Mouse (Mus musculus) adrenal gland, adult 8-10 months (tissue): ENCODE data around the gene Tacc3. TPM values are rescaled to one million over a fixed set of nuclear protein-coding genes. Genes with fewer than 3 reads are reported as not detected.

Experiments used
- DNase-seq: peaks from one replicate; pipeline ENCODE4 v3.0.0; 2022
- total RNA-seq, 4 experiments: library from RNA; stranded (reverse); gene quantifications; 2 replicates each; pipeline ENCODE4 v1.2.4; 2022

The Tacc3 gene
- total RNA-seq, 4 experiments from 2014 or later = 3.5 to 9.6 (median 6.7) TPM

DNA sequence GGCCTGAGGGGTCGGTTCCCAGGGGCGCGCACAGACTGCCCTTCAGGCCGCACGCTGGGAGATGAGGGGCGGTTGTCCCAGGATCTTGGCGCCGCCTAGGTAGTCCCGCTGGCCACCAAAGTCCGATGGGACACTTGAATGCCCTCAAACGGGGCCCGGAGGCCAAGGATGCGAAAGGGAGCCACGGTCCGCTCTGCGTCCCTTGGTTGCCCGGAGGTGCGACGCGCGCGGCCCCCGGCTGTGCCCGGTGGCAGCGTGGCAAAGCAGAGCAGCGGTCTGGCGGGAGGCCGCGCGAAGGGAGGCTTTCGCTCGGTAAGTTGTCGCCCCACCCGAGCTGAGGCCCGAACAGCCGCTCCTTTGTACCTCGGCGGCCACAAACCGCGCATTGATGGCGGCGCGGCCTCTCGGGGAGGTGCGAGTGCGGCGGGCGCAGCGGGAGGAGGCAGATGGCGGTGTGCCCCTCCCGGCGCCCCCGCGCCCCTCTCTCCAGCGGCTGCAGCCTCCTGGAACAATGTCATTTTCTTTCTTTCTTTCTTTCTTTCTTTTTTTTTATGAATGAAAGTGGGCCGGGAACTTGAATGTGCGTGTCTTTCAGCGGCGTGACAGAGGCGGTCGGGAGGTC is 65.2 kb downstream of the Tacc3 start:
- DNase-seq = no peak

DNA sequence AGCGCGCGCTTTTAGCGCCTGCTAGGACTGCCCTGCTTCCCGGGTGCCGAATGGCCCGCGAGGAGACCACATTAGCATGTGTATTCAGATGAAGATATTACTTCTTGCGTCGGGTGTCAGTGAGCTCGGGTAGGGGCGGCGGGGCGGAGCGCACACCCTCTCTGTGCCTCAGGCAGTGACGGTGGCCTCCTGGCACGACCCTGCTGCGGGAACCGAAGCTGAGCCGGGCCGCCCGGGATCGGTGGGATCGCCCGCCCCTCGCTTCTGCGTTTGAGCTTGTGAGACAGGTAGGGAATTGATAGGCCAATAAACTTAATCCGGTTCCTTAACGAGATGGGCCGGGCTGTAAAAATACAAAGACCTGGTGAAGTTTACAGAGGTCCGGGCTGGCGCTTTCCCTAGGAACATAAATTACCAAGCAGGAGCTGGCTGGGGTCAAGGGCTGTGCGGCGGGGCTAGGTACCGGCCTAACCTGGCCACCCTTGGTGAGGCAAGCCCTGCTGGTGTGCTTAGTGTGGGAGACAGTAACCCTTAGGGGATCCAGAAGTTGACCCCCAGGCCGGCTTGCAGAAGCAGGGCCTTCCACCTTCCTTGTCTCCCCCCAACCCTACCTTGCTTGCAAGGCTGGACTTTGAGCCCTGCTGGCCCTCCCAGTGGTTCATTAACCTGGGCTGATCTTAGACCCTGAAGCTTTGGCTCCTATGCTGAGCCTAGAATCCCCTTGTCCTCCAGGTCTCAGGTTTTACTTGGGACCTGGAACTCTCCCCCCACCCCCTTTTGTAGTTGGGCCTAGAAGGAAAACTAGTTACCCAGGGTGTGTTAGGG is 65.9 kb downstream of the Tacc3 start:
- DNase-seq = no peak

DNA sequence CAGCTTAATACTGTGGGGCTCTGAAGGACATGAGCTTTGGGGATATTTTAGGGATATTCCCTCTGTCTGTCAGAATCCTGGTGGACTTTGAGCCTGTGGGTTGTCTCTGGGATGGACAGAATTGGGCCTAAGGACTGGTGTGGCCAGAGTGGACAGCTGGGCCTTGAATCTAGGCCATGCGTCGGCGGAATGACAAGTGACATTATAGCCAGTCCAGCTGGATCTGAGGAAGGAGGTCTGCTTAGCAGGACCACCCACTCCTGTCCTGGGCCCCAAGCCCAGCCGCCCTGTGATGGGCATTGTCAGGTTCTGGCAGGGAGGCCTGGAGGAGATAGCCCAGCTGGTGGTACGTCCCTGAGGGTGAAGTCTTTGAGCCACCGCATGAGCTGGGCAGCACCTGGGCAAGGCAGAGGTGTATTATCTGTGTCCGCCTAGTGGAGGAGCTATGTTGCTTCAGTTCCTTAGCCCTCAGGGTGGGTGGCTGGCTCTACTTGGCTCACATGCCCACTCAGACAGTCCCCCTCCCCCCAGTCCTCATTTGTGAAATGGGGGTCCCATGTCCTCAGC is 68.2 kb downstream of the Tacc3 start:
- DNase-seq = no peak

DNA sequence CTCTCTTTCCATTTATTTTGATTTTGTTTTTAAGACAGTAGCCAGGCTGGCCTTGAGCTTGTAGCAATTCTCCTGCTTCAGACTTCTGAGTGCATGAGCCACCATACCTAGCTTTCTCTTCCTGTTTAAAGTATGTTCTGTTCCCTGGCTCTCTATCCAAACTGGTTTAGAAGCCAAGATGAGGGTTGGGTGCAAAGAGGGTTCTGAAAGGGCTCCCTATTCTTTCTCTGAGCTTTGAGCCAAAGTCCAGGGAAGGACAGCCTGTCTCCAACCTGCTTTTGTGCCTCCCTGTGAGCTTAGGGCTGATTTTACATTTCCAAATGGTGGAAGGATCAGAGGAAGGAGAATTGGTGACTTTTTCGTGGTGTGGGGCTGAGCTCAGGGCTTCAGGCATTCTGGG is 69.0 kb downstream of the Tacc3 start:
- DNase-seq = no peak

Other genes with a start within 250 kb of the Tacc3 start
- gene Nkx1-1, start 224.2 kb upstream of the Tacc3 start, total RNA-seq = not detected
- gene Fam53a, start 28.5 kb upstream of the Tacc3 start, total RNA-seq = 10 to 100 TPM; 28.1 to 40.8 (median 34.8) TPM
- gene Gm9903, start 28.2 kb upstream of the Tacc3 start, total RNA-seq = 1 to 10 TPM in 1 of 4 experiments, under 1 TPM in 3; 0.14 to 1.0 (median 0.62) TPM
- gene Slbp, start 5.6 kb upstream of the Tacc3 start, total RNA-seq = 10 to 100 TPM; 34.0 to 42.1 (median 38.5) TPM
- 10 to 100 TPM; 28.6 to 37.7 (median 33.2) TPM for gene Tmem129, start 288 bp downstream of the Tacc3 start, total RNA-seq
- gene Fgfr3, start 63.5 kb downstream of the Tacc3 start, total RNA-seq = 1 to 10 TPM; 2.4 to 4.1 (median 3.1) TPM
- 100 to 1,000 TPM in 2 of 4 experiments, 10 to 100 TPM in 2; 96.8 to 124 (median 103) TPM for gene Letm1, start 124.7 kb downstream of the Tacc3 start, total RNA-seq
- gene Nsd2, start 162.6 kb downstream of the Tacc3 start, total RNA-seq = 10 to 100 TPM; 40.6 to 60.1 (median 54.9) TPM